Mouse (Mus musculus) ES-E14 (cell line): ENCODE data around the gene Mrps27. TPM values are rescaled to one million over a fixed set of nuclear protein-coding genes. Genes with fewer than 3 reads are reported as not detected.

Experiments used
- DNase-seq: peaks from one replicate; pipeline ENCODE4 v3.0.0-alpha.2; 2013; ENCODE audit warnings: low read depth, low spot score
- H3K27ac ChIP-seq: 2 replicates; pipeline ENCODE4 v1.5.1; 2012; ENCODE audit warnings: low read depth, mild to moderate bottlenecking, low read length, moderate library complexity, mixed read lengths; ENCODE audit not compliant: poor library complexity, insufficient read depth, severe bottlenecking
- H3K36me3 ChIP-seq: 2 replicates; pipeline ENCODE4 v1.6.1; 2012; ENCODE audit warnings: mild to moderate bottlenecking, low read length, moderate library complexity, mixed read lengths; ENCODE audit not compliant: control insufficient read depth, poor library complexity, insufficient read depth, severe bottlenecking
- H3K4me1 ChIP-seq, 2 experiments: fragments of 150-350 bp in 1 of 2; sonication (generic) in 1 of 2; 2 replicates each; pipeline ENCODE4 v1.6.1; 2012; ENCODE audit warnings: low read length in 2 of 2, mild to moderate bottlenecking in 1 of 2, mixed read lengths in 1 of 2; ENCODE audit not compliant: control insufficient read depth in 2 of 2, insufficient read depth in 2 of 2, poor library complexity in 1 of 2
- H3K4me3 ChIP-seq, 2 experiments: fragments of 150-350 bp in 1 of 2; sonication (generic) in 1 of 2; 2 replicates each; pipeline ENCODE4 v1.5.1; 2012; ENCODE audit warnings: low read length in 2 of 2, low read depth in 1 of 2, mild to moderate bottlenecking in 1 of 2, mixed read lengths in 1 of 2; ENCODE audit not compliant: insufficient read depth in 1 of 2, poor library complexity in 1 of 2, severe bottlenecking in 1 of 2
- H3K9ac ChIP-seq: 2 replicates; pipeline ENCODE4 v1.6.1; 2012; ENCODE audit warnings: low read depth, mild to moderate bottlenecking, low read length, mixed read lengths; ENCODE audit not compliant: poor library complexity, insufficient read depth, severe bottlenecking
- H3K9me3 ChIP-seq: fragments of 150-350 bp; sonication (generic); 2 replicates; pipeline ENCODE4 v1.6.1; 2012; ENCODE audit warnings: low read depth, mild to moderate bottlenecking, low read length; ENCODE audit not compliant: control insufficient read depth, insufficient read depth
- CHD2 ChIP-seq: IDR thresholded peaks from 2 replicates; pipeline ENCODE4 v1.6.1; 2014; ENCODE audit warnings: mild to moderate bottlenecking, low read depth, low read length, inconsistent platforms
- HCFC1 ChIP-seq: IDR thresholded peaks from 2 replicates; pipeline ENCODE4 v1.6.1; 2012; ENCODE audit warnings: low read length, inconsistent platforms, borderline replicate concordance; ENCODE audit not compliant: insufficient read depth
- MAFK ChIP-seq: IDR thresholded peaks from 2 replicates; pipeline ENCODE4 v1.6.1; 2014; ENCODE audit warnings: mild to moderate bottlenecking, low read depth, low read length, inconsistent platforms; ENCODE audit not compliant: insufficient read depth
- ZC3H11A ChIP-seq: IDR thresholded peaks from 2 replicates; pipeline ENCODE4 v1.6.1; 2012; ENCODE audit warnings: low read depth, mild to moderate bottlenecking, inconsistent platforms, low read length, borderline replicate concordance
- ZNF384 ChIP-seq: IDR thresholded peaks from 2 replicates; pipeline ENCODE4 v1.6.1; 2012; ENCODE audit warnings: low read depth, low read length, inconsistent platforms
- in situ Hi-C, 2 experiments: fragments of 600-800 bp; cut with MboI; formaldehyde crosslinking; loops; one replicate each; pipeline ENCODE4 v1.15.1; 2025; ENCODE audit warnings: low sequenced_read_pairs in 2 of 2, inconsistent platforms in 1 of 2; ENCODE audit not compliant: unreplicated experiment in 2 of 2
- total RNA-seq: library from RNA; depleted of rRNA; stranded (reverse); fragments of 300-350 nt; gene quantifications from 2 replicates; pipeline ENCODE4 v1.2.3, GENCODE M21; 2012

The Mrps27 gene
- total RNA-seq, 1 experiment, result 34.5 TPM

DNA sequence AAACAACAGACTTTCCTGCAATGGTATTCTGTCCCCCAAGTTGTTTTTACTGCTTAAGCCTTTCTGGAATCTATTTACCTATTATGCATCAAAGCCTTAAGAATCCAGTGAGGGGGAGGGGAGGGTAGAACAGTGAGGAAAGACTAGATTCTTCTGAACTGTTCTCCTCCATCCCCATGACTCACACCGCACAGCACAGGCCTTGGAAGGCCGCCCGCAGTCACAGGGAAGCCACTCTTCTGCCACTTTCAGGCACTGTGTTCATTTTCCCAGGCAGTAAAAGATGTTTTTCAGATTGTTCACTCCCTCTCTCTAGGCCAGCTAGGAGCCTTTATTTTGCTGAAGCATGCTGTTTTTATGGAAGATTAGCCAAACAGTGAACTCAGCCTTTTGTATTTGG, 46.8 kb downstream of the Mrps27 start:
- in situ Hi-C loops, result no loop called here
- Histone ChIP-seq H3K36me3 (no peaks in the 10 kb centered on the region; the same call in 1 of the 2 replicates), H3K9ac (no peak overlapping the region), H3K4me3 (no peak overlapping the region), H3K9me3 (no peaks in the 10 kb centered on the region), H3K4me1 (peaks cover 0 to 5% of the 10 kb centered on the region in 2 experiments; a peak in 1 of 4 replicates), H3K27ac (no peak overlapping the region)
- no peak for DNase-seq
- TF ChIP-seq ZC3H11A (no peak), HCFC1 (no peak), CHD2 (no peak), MAFK (no peak), ZNF384 (no peak)

- no peaks in the 10 kb centered on the region; the same call in none of the 2 replicates for H3K36me3 ChIP-seq
- H3K9ac ChIP-seq, result no peak overlapping the region
- no peak for DNase-seq
- H3K4me1 ChIP-seq, result peaks cover 0 to 8% of the 10 kb centered on the region in 2 experiments; a peak in 1 of 4 replicates
- H3K27ac ChIP-seq, result no peak overlapping the region
- in situ Hi-C loops, result no loop called here
- H3K9me3 ChIP-seq, result no peaks in the 10 kb centered on the region
- H3K4me3 ChIP-seq, result no peak overlapping the region
- no peak for TF ChIP-seq ZC3H11A
- TF ChIP-seq CHD2, result no peak
- TF ChIP-seq ZNF384, result no peak
- no peak for TF ChIP-seq HCFC1
- no peak for TF ChIP-seq MAFK
These were observed 48.5 kb downstream of the Mrps27 start for GRCm38 (mm10) chr13:99393128-99393527.

DNA sequence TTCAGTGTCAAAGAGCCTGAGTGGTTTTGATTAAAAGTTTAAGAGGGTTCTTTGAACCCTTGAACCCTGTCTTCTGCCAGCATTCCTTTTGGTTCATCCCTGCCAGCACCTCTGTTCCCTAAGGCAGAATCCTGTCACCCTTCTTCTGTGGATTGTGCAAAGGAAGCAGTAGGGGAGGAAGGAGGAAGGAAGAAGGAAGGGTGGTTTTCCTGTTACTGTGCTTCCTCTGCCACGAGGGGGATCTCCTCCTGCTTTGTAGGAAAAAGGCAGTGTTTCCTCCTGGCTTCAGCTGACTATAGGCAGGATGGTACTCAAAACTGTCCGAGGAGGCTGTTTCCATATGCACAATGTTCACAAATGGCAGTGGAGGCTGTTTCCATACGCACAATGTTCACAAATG, 50.1 kb downstream of the Mrps27 start:
- H3K36me3 ChIP-seq, result peaks cover 3% of the 10 kb centered on the region
- TF ChIP-seq ZC3H11A (no peak), HCFC1 (no peak), ZNF384 (no peak), MAFK (no peak), CHD2 (no peak)
- DNase-seq, result no peak
- no peaks in the 10 kb centered on the region for H3K9me3 ChIP-seq
- H3K4me1 ChIP-seq, result peaks cover 0 to 8% of the 10 kb centered on the region in 2 experiments; a peak in 1 of 4 replicates
- H3K4me3 ChIP-seq, result no peak overlapping the region
- in situ Hi-C loops, result no loop called here
- no peak overlapping the region for H3K27ac ChIP-seq
- H3K9ac ChIP-seq, result no peak overlapping the region

GRCm38 (mm10) chr13:99395531-99395930, 50.9 kb downstream of the Mrps27 start:
- DNase-seq, result no peak
- TF ChIP-seq ZNF384, result no peak
- TF ChIP-seq MAFK, result no peak
- no peak for TF ChIP-seq CHD2
- no peak for TF ChIP-seq HCFC1
- no peak for TF ChIP-seq ZC3H11A

GRCm38 (mm10) chr13:99397228-99397627, 52.6 kb downstream of the Mrps27 start:
- Histone ChIP-seq H3K4me1 (peaks cover 0 to 4% of the 10 kb centered on the region in 2 experiments; a peak in 1 of 4 replicates), H3K4me3 (no peak overlapping the region), H3K27ac (no peak overlapping the region), H3K36me3 (peaks cover 7% of the 10 kb centered on the region), H3K9ac (no peak overlapping the region), H3K9me3 (no peaks in the 10 kb centered on the region)
- no peak for TF ChIP-seq MAFK
- no peak for TF ChIP-seq ZC3H11A
- TF ChIP-seq HCFC1, result no peak
- no peak for TF ChIP-seq CHD2
- TF ChIP-seq ZNF384, result no peak
- in situ Hi-C loops, result no loop called here
- no peak for DNase-seq

More at GRCm38 (mm10) chr13:99395531-99395930, 50.9 kb downstream of the Mrps27 start:
- Histone ChIP-seq H3K27ac (no peak overlapping the region), H3K9me3 (no peaks in the 10 kb centered on the region), H3K4me3 (no peak overlapping the region), H3K4me1 (peaks cover 0 to 8% of the 10 kb centered on the region in 2 experiments; a peak in 1 of 4 replicates), H3K9ac (no peak overlapping the region), H3K36me3 (peaks cover 6% of the 10 kb centered on the region)
- in situ Hi-C loops, result no loop called here
